8 mouse cellular contexts compared by ENCODE assay signal in the genomic region with DNA sequence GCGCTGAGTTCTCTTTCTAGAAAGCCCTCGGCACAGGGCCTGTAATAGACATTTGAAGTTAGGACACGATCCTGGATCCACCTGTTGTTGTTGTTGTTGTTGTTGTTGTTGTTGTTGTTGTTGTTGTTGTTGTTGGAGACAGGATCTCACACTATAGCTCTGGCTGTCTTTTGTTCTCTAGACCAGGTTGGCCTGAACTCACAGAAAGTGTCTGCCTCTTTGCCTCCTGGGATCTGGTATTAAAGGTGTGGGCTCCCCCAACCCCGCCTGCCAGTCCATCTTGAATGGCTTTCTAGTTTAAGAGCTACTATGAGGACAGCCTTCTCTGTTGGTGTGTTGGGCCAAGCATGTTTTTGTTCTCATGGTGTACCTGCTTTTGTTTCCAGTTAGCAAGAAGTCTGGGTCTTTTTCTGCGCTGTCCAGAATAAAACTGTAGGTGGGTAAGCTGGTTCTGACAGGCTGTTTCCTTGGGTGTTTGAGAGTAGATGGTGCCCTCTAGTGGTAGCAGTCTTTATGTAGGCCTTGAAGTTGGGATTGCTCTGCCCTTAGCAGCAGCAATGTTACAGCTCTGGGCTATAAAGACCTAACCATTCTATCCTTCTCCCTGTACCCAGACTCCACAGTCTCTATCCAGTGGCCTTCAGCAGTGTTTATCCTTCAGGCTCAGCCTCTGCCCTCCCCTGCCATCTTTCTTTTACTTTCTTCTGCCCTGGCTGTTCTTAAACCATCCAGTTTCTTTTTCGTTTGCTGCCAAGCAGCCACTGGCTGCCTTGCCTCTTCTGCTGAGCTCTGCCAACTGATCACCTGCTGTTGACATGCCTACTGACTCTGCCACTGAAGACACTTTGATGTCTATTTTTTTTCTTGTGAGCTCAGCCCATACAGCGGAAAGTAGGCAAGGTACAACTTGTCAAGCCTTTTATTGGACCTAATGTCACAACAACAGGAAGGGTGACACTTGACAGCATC.
DNase-seq lines count a peak whose midpoint lies in the region; ATAC-seq and TF ChIP-seq lines count a peak whose summit lies in the region.

No protein-coding gene starts in this region.

- no peaks in the 10 kb centered on the region for H3K9me3 ChIP-seq in ES-E14 (ENCODE audit: control insufficient read depth, insufficient read depth, low read depth, low read length)
- H3K9me3 ChIP-seq in liver, embryonic 11.5 days (ENCODE audit: control insufficient read depth, low read length), result no peaks in the 10 kb centered on the region
- H3K9me3 ChIP-seq in neural tube, embryonic 15.5 days (replicated peaks), result no peaks in the 10 kb centered on the region

- peaks cover 14% of the 10 kb centered on the region; the same call in 1 of the 2 replicates for H3K36me3 ChIP-seq in ES-E14 (ENCODE audit: control insufficient read depth, insufficient read depth, low read length, poor library complexity, severe bottlenecking)
- peaks cover 34% of the 10 kb centered on the region for H3K36me3 ChIP-seq in liver, embryonic 11.5 days (ENCODE audit: control insufficient read depth, insufficient read depth, low read length)
- peaks cover 55% of the 10 kb centered on the region for H3K36me3 ChIP-seq in neural tube, embryonic 15.5 days

- no peak overlapping the region for H3K9ac ChIP-seq in ES-E14 (ENCODE audit: insufficient read depth, low read depth, low read length, poor library complexity, severe bottlenecking)
- no peak overlapping the region for H3K9ac ChIP-seq in liver, embryonic 11.5 days (ENCODE audit: low read depth, low read length)
- no peak overlapping the region for H3K9ac ChIP-seq in neural tube, embryonic 15.5 days (replicated peaks)

- ATAC-seq in liver, embryonic 11.5 days (replicated peaks; ENCODE audit: low FRiP score), result peak; percentile 49; the same call in 1 of the 2 replicates
- peak; percentile 73 for ATAC-seq in neural tube, embryonic 15.5 days (ENCODE audit: low FRiP score)

- no peak overlapping the region for H3K4me2 ChIP-seq in liver, embryonic 11.5 days
- no peak overlapping the region for H3K4me2 ChIP-seq in neural tube, embryonic 15.5 days

- H3K27ac ChIP-seq in ES-E14 (ENCODE audit: insufficient read depth, low read depth, low read length, poor library complexity, severe bottlenecking), result no peak overlapping the region
- no peak overlapping the region for H3K27ac ChIP-seq in liver, embryonic 11.5 days (ENCODE audit: low read depth, low read length)
- no peak overlapping the region for H3K27ac ChIP-seq in neural tube, embryonic 15.5 days (replicated peaks)

- in situ Hi-C loops in ES-E14 (cut with MboI; ENCODE audit: low sequenced_read_pairs in 2 of 2, unreplicated experiment in 2 of 2), result no loop called here

- no peaks in the 10 kb centered on the region for H3K4me1 ChIP-seq in ES-E14 (ENCODE audit: control insufficient read depth in 2 of 2, insufficient read depth in 2 of 2, low read length in 2 of 2, poor library complexity in 1 of 2)
- H3K4me1 ChIP-seq in liver, embryonic 11.5 days (replicated peaks; ENCODE audit: control insufficient read depth, insufficient read depth, low read length), result no peaks in the 10 kb centered on the region
- H3K4me1 ChIP-seq in neural tube, embryonic 15.5 days, result peaks cover 3% of the 10 kb centered on the region; the same call in 1 of the 2 replicates

- peak; percentile 59 to 63 for DNase-seq in B cell, adult 2 months
- DNase-seq in ES-E14 (ENCODE audit: low read depth, low spot score), result peak; percentile 66
- peak; percentile 72 for DNase-seq in cerebellum, adult 11 months
- DNase-seq in frontal cortex, postnatal 36 days (ENCODE audit: low spot score in 2 of 2), result peak; percentile 45 to 81
- DNase-seq in kidney, adult 9 months, result peak; percentile 94
- DNase-seq in liver, embryonic 11.5 days (ENCODE audit: low spot score), result no peak
- no peak for DNase-seq in ovary, postnatal 36 days (ENCODE audit: low spot score)

- WGBS in liver, embryonic 11.5 days, result 90% methylated on average over 7 of the region's 7 CpGs
- WGBS in neural tube, embryonic 15.5 days, result 86% methylated on average over 7 of the region's 7 CpGs

- H3K4me3 ChIP-seq in ES-E14 (ENCODE audit: insufficient read depth in 1 of 2, low read depth in 1 of 2, low read length in 2 of 2, poor library complexity in 1 of 2, severe bottlenecking in 1 of 2), result no peak overlapping the region
- H3K4me3 ChIP-seq in liver, embryonic 11.5 days (ENCODE audit: low read depth, low read length), result no peak overlapping the region
- H3K4me3 ChIP-seq in neural tube, embryonic 15.5 days (replicated peaks), result no peak overlapping the region

- H3K27me3 ChIP-seq in liver, embryonic 11.5 days (replicated peaks; ENCODE audit: control insufficient read depth, insufficient read depth, low read length), result no peaks in the 10 kb centered on the region
- no peaks in the 10 kb centered on the region for H3K27me3 ChIP-seq in neural tube, embryonic 15.5 days (replicated peaks)

TF ChIP-seq in ES-E14, 5 proteins besides CTCF, POLR2A, EP300 and RAD21:
- TF ChIP-seq MAFK (IDR thresholded peaks at IDR 0.05; ENCODE audit: insufficient read depth, low read depth, low read length) (no peak), HCFC1 (IDR thresholded peaks at IDR 0.05; ENCODE audit: borderline replicate concordance, insufficient read depth, low read length) (no peak), ZC3H11A (IDR thresholded peaks at IDR 0.05; ENCODE audit: borderline replicate concordance, low read depth, low read length) (peak; percentile 55; the same call in 1 of the 2 replicates)

Comparison
In these comparisons a context has a peak if more than half of its experiments do, and no peak if none do; other contexts are left out.
1. DNase-seq: peak in B cell, adult 2 months (2 of 2), ES-E14 (single experiment), cerebellum, adult 11 months (single experiment), frontal cortex, postnatal 36 days (2 of 2) and kidney, adult 9 months (single experiment); none in liver, embryonic 11.5 days (single experiment) and ovary, postnatal 36 days (single experiment).